Mouse (Mus musculus) thymus, postnatal 14 days (tissue): ENCODE results near the gene Focad.

Source experiments
- DNase-seq: peaks from one replicate; pipeline ENCODE4 v3.0.0; 2021

The Focad gene

DNA sequence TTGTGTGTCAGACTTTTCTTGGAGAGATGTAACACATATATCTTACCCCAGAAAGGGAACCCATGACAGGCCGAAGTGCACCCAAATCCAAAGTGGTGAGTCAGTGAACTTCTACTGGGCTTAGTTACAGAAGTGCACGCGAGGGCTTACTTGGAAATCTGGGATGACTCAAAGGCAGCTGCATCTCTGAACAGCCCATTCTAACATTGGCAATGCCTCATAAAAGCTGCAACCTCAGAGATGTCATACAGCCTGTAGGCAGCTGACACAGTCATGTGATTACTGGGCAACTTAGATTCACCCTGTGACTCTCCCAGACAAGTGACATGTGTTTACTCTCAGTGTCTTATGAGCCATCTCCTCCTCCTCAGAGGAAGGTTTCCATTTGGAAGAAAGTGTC, 119.5 kb downstream of the Focad start:
- DNase-seq = no peak

DNA sequence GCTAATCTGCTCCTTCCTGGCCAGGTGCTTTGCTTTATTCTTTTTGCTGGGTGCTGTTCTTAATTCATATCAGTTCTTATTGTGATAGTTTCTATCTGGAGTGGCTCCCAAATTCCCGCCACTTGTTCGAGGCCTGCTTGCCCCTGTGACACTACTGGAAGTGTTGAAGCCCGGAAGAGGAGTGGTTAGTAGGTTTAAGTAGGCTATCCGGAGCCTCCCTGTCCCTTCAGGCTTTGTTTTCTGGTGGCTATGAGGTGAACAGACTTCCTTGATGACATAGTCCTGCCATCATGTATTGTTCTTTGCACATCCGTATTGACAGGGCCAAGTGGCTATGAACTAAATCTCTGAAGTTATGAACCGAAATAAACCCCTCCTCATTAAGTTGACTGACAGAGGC, 123.9 kb downstream of the Focad start:
- DNase-seq = no peak

- no peak for DNase-seq
These were observed 124.4 kb downstream of the Focad start for GRCm38 (mm10) chr4:88218797-88219196.

GRCm38 (mm10) chr4:88231375-88231774, 136.9 kb downstream of the Focad start:
- no peak for DNase-seq

DNA sequence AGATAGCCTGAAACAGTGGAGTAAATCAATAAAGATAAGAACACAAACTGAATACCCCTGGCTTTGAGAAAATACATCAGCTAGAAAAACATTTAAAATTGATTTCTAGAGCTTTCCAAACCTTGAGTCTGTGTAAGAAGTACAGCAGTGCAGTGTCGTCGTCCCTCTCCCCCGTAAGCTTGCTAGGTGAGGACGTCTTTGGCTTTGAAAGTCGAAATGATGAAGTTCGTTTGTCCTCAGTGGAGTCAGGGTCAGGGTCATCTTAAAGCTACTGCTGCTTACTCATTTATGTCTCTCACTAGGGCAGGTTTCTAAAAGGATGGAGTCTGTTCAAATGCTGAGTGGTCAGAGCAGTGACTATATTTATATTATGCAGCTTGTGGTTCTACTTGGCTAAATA, 141.5 kb downstream of the Focad start:
- no peak for DNase-seq

GRCm38 (mm10) chr4:88236926-88237756, 142.7 kb downstream of the Focad start:
- no peak for DNase-seq

DNA sequence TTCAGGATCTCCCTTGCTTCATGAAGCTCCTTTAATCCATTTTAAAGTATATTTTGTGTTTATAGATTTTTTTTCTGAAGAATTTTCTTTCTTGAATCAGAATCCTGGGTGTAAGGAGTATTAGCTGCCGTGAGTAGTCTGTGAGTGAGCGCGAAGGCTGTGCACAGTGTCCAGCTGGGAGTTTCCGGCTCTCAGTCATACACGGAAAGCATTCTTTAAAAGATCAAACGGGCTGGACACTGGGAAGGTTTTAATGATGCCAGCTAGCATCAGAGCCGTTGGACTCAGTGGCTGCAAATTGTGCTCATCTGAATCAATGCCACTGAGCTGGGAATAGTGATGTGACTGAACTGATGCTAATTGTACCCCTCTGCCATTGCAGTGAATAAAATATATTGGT, 143.9 kb downstream of the Focad start:
- DNase-seq = no peak

- no peak for DNase-seq
These were observed 149.4 kb downstream of the Focad start for GRCm38 (mm10) chr4:88243834-88244233.

DNA sequence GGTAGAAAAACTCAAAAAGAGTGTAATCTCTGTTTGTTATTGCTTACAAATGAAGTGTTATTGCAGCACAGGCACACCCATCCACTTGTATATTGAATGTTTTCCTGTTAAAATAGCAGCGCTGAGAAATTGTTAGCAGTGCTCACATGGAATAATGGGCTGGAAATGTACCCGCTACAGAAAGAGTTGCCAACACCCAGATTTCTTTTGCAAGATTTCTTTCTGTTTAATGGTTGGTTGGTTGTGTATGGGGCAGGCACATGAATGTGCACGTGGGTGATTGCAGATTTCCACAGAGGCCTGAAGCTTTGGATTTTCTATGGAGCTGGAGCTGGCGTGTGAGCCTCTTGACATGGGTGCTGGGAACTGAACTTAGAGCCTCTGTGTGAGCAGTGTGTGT, 151.1 kb downstream of the Focad start:
- no peak for DNase-seq

GRCm38 (mm10) chr4:88261349-88261748, 166.9 kb downstream of the Focad start:
- no peak for DNase-seq

- no peak for DNase-seq
These were observed 170.1 kb downstream of the Focad start for GRCm38 (mm10) chr4:88264536-88264935.

DNA sequence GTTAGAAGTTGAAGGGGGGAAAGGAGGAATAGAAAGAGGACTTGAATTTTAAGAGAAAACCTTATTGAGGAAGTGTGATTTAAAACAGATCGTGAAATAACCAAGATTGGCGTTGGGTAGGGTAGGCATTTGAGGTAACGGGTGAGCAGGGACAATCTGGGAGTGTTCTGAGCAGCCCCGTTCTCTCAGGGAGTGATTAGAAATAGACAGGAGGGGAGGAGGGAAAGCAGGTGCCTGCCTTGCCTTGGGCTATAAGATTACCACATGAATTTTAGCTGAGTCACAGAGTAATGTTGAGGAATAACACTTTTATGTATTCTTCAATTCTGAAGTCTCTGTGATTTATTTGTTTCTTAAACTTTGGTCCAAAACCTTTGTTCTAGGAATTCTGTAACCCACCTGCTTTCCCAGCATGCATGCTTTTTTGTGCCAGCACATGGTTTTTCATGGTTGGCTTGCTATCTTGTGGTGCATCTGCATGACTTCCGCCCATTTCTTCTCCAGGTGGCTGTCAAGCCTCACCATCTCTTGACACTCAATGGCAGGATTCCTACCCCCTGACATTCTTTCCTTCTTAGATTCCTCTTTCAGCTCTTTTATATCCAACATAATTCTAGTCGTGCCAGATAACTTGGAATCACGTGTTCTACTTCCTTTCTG, 176.1 kb downstream of the Focad start:
- DNase-seq = peak; percentile 28

- peak; percentile 43 for DNase-seq
These were observed 181.2 kb downstream of the Focad start for GRCm38 (mm10) chr4:88275571-88276041.

DNA sequence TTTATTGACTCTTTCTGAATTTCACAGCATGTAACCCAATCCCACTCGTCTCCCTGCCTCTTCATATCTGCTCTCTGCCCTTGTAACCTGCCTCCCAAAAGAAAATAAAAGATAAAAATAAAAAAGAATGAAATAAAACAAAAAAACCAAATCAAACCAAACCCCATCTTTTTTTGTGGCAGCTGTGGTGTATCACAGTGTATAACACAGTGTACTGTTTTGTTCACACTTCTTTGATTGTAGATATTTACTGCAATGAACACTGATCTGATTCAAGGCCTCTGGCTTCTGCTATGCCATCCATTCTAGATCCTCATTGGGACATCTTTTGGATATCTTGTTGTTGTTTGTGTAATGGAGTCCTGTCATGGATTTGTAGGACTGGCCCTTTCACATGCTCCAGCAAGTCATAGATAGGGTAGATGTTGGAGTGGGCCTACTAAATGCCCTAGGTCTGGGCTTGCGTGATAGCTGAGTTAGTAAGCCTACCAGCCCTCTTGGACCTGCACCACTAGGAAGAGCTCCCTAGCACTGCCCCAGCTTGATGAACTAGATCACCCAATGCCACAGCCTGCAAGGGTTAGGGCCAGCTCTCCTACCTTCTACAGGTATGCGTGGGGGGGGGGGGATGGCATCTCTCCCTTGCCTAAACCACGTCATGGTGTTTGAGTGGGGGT, 181.8 kb downstream of the Focad start:
- DNase-seq = no peak

- DNase-seq = no peak
These were observed 184.1 kb downstream of the Focad start for GRCm38 (mm10) chr4:88278524-88278923.

DNA sequence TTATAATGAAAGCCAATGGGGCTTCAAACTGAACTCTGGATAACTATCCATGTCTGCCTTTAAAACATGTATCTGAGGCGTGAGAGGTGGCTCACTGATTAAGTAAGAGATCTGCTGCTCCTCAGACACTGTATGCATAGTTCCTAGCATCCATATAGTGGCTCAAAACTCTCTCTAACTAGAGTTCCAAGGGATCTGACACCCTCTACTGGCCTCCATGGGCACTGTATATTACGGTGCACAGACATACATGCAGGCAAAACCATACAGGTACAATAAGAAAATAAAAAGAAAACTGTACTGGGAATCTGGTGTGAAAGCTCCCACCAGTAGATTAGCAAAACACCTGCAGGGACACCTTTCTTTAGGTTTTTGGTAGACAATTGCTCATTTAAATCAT, 186.1 kb downstream of the Focad start:
- peak; percentile 36 for DNase-seq

GRCm38 (mm10) chr4:88295537-88295936, 201.1 kb downstream of the Focad start:
- no peak for DNase-seq

- no peak for DNase-seq
These were observed 205.1 kb downstream of the Focad start for GRCm38 (mm10) chr4:88299551-88299950.

DNA sequence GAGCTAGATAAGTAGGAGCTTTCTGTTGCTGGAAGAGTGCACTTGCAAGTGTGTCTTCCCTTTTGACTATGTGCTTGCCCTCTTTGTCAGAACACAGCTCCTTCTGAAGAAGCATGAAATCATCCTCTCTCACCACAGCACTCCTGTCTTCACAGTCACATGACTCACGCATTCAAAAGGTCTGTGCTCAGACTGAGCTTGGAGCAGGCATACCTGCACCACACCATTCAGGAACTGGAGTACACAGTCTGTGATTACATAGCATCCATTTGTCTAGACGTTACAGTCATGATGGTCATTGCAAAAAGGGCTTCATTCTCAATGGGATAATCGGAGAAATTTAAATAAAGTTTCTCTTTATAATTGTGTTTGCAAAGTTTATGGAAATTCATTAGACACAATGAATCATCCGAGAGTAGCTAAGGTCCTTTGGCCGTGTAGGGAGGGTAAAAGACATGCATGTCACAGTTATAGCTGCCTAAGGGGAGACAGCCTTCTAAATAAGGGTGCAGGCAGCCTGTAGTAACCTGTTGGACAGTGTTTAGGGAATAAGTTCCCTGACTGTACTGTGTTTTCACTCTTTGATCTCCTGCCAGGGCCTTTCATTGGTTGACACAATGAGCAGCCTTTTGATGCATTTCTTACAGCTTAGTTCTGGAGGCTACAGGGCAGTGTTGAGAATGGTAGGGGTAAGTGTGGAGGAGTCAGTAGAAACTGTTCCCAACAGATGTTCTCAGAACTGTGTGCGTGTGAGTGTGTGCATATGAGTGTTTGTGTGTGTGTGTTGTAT, 206.6 kb downstream of the Focad start:
- no peak for DNase-seq

DNA sequence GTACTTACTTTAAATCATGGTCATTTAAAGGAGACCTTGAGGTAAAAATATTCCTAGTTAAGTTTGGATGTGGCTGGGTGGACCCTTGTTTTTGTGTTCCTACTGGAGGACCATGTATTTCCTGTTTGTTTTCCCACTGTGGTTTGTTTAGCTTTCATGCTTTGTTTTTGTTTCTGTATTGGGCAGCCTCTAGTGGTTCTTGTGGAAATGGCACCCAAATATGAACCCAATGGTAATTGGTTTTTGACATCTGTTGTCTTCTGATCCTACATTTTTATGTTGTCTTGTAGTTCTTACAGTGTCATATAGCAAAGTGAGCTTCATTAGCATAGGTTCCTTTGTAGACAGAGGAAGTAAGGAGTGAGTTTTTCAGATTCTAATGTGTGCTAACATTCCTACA, 207.9 kb downstream of the Focad start:
- peak; percentile 18 for DNase-seq

- DNase-seq = no peak
These were observed 213.3 kb downstream of the Focad start for GRCm38 (mm10) chr4:88307691-88308090.

GRCm38 (mm10) chr4:88308342-88309116, 214.1 kb downstream of the Focad start:
- DNase-seq = no peak
